Mouse (Mus musculus): Measurements from ENCODE around the gene Zfp609. TPM values are rescaled to one million over a fixed set of nuclear protein-coding genes. Genes with fewer than 3 reads are reported as not detected.

Zfp609 gene
- polyA plus RNA-seq, 1 experiment from 2014 or later, result 5.6 TPM

DNA sequence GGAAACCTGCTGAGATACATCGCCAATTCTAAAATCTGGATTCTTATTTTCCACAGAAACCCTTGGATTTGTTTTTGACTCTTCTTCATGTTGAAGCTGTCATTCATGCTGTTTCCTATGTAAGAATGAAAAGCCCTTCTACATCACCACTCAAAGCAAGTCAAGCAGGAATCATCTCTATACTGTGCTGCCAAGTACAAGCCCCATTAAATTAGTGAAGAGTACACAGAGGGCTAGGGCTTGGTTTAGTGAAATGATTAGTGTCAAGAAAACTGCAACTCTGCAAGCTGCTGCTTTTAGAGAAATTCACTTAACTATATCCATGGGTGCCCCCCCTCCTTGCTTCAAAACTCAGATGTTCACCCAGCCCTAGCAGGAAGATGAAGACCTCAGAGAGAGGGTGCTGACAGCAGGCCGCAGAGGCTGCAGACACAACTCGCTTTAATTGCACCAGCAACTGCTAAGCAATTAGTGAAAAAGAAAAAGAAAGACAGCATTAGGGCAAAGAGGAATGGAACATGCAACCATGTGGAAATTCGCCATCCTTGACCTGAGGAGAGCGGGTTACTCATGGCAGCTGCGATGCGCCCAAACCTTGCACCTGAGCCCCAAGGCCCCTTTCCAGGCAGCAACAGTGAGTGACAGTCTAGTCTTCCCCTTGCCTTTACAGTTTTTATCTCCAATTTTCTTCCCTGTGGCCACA lies 71.5 kb downstream of the Zfp609 start:
- WGBS, result 90% methylated on average over 7 of the region's 7 CpGs
- Histone ChIP-seq H3K4me1 (replicated peaks) (no peaks in the 10 kb centered on the region), H3K9ac (no peak overlapping the region), H3K9me3 (no peaks in the 10 kb centered on the region), H3K4me2 (replicated peaks) (no peak overlapping the region), H3K4me3 (replicated peaks) (no peak overlapping the region), H3K27me3 (replicated peaks) (no peaks in the 10 kb centered on the region), H3K27ac (no peak overlapping the region), H3K36me3 (no peaks in the 10 kb centered on the region)
- ATAC-seq, result no peak

DNA sequence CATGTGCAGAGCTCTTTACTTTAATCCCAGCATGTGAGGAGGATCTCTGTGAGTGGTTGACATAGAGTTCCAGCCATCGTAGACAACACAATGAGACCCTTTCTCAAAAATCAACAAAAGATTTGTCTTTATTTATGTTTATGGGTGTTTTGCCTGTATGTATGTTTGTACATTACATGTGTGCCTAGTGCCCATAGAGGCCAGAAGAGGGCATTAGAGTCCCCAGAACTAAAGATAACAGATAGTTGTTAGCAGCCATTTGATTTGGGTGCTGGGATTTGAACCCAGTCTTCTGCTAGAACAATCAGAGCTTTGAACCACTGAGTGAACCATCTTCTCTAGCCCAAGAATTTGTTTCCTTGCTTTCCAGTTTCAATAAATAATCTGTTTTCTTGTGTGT lies 72.2 kb downstream of the Zfp609 start:
- Histone ChIP-seq H3K4me3 (replicated peaks) (no peak overlapping the region), H3K27me3 (replicated peaks) (no peaks in the 10 kb centered on the region), H3K4me2 (replicated peaks) (no peak overlapping the region), H3K9me3 (no peaks in the 10 kb centered on the region), H3K9ac (no peak overlapping the region), H3K36me3 (no peaks in the 10 kb centered on the region), H3K27ac (no peak overlapping the region), H3K4me1 (replicated peaks) (no peaks in the 10 kb centered on the region)
- WGBS, result 84% methylated on average over 1 of the region's 1 CpGs
- no peak for ATAC-seq

DNA sequence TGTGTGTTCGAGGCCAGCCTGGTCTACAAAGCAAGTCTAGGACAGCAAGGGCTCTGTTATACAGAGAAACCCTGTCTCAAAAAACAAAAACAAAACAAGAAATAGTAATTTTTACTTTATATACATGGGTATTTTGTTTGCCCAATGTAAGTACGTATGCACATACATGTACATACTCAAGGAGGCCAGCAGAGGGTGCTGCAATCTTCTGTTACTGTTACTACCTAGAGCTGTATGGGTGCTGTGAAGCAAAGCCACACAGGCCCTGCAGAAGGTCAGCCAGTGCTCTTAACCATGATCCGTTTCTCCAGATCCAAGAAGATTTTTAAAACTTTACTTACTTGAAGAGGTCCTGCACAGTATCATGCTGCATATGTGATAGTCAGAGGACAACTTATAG lies 74.7 kb downstream of the Zfp609 start:
- Histone ChIP-seq H3K27ac (no peak overlapping the region), H3K4me3 (replicated peaks) (no peak overlapping the region), H3K9ac (no peak overlapping the region), H3K27me3 (replicated peaks) (no peaks in the 10 kb centered on the region), H3K4me1 (replicated peaks) (no peaks in the 10 kb centered on the region), H3K36me3 (no peaks in the 10 kb centered on the region), H3K9me3 (no peaks in the 10 kb centered on the region), H3K4me2 (replicated peaks) (no peak overlapping the region)
- no peak for ATAC-seq
- 95% methylated on average over 3 of the region's 3 CpGs for whole genome bisulfite sequencing

DNA sequence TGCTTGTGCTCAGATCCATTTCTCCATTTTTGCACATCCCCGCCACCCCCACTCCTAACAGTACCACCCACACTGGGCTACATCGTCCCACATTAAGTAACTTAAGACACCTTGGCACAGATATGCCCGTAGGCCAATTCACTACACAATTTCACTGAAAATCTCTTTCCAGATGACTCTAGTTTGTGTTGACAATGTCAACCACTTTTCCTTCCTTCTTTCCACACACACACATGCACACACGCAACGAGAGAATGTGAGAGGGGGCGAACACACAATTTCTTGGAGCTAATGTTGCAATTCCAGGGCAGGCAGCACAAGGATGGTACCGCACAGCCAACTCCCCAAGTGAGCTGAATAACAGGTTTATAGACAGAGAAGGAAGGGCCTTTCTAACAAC lies 75.5 kb downstream of the Zfp609 start:
- no peaks in the 10 kb centered on the region for H3K27me3 ChIP-seq (replicated peaks)
- no peaks in the 10 kb centered on the region for H3K9me3 ChIP-seq
- ATAC-seq, result no peak
- no peaks in the 10 kb centered on the region for H3K4me1 ChIP-seq (replicated peaks)
- H3K9ac ChIP-seq, result no peak overlapping the region
- 97% methylated on average over 7 of the region's 7 CpGs for WGBS
- no peak overlapping the region for H3K4me3 ChIP-seq (replicated peaks)
- H3K4me2 ChIP-seq (replicated peaks), result no peak overlapping the region
- no peak overlapping the region for H3K27ac ChIP-seq
- H3K36me3 ChIP-seq, result no peaks in the 10 kb centered on the region

DNA sequence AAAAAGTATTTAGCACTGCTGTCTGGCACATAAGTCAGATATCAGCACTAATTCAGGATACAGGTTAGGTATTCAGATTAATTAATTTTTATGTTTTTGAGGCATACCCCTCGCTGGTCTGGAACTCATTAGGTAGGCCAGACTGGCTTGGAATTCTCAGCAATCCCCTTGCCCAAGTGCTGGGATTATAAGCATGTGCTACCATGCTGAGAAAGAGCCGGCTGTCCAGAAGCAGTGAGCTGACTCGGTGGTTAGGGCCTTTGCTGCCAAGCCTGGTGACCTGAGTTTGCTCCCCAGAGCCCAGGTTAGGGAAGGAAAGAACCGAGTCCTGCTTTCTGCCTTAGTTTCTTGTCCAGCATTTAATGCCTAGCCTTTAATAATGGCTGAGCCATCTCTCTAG lies 79.3 kb downstream of the Zfp609 start:
- no peaks in the 10 kb centered on the region for H3K27me3 ChIP-seq (replicated peaks)
- no peaks in the 10 kb centered on the region for H3K9me3 ChIP-seq
- ATAC-seq, result no peak
- H3K4me1 ChIP-seq (replicated peaks), result peaks cover 8% of the 10 kb centered on the region
- H3K4me2 ChIP-seq (replicated peaks), result no peak overlapping the region
- H3K9ac ChIP-seq, result no peak overlapping the region
- no peak overlapping the region for H3K27ac ChIP-seq
- no peak overlapping the region for H3K4me3 ChIP-seq (replicated peaks)
- H3K36me3 ChIP-seq, result no peaks in the 10 kb centered on the region
- 79% methylated on average over 4 of the region's 4 CpGs for WGBS

DNA sequence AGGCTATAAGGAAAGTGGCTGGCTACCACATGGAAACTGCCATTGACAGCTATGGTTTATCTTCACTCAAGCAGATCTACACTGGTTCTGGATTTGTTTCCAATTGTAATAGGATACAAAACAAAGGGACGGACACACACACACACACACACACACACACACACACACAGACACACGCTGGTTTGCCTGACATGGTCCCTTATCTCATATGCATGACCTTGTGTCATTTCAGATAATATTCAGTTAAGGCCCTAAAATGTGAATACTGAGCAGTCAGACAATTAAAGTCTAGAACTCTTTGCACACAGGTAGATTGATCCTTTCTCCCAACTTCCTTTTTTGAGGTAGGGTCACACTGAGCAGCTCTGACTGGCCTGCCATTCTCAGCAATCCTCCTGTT lies 80.9 kb downstream of the Zfp609 start:
- Histone ChIP-seq H3K27me3 (replicated peaks) (no peaks in the 10 kb centered on the region), H3K9me3 (no peaks in the 10 kb centered on the region), H3K27ac (no peak overlapping the region), H3K4me3 (replicated peaks) (no peak overlapping the region), H3K9ac (no peak overlapping the region), H3K4me1 (replicated peaks) (peaks cover 8% of the 10 kb centered on the region), H3K4me2 (replicated peaks) (no peak overlapping the region), H3K36me3 (no peaks in the 10 kb centered on the region)
- 84% methylated on average over 2 of the region's 2 CpGs for WGBS
- ATAC-seq, result no peak

DNA sequence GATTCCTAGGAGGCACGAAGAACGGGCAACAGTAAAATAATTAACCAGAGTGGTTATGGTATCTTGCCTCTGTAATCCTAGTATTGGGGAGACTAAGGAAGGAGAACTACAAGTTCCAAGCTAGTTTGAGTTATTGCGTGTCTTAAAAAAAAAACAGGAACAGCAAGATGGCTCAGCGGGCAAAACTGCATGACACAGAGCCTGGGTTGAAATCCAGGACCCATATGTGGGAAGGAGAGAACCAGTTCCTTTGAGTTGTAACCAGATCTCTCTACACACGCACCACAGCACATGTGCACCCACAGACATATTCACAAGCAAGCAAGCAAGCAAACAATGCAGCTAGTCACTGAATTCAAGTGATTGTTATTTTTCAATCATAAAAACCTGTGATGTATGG lies 81.9 kb downstream of the Zfp609 start:
- Histone ChIP-seq H3K4me1 (replicated peaks) (peaks cover 8% of the 10 kb centered on the region), H3K27ac (no peak overlapping the region), H3K9ac (no peak overlapping the region), H3K27me3 (replicated peaks) (no peaks in the 10 kb centered on the region), H3K36me3 (no peaks in the 10 kb centered on the region), H3K9me3 (no peaks in the 10 kb centered on the region), H3K4me3 (replicated peaks) (no peak overlapping the region), H3K4me2 (replicated peaks) (no peak overlapping the region)
- 70% methylated on average over 5 of the region's 5 CpGs for WGBS
- ATAC-seq, result no peak

DNA sequence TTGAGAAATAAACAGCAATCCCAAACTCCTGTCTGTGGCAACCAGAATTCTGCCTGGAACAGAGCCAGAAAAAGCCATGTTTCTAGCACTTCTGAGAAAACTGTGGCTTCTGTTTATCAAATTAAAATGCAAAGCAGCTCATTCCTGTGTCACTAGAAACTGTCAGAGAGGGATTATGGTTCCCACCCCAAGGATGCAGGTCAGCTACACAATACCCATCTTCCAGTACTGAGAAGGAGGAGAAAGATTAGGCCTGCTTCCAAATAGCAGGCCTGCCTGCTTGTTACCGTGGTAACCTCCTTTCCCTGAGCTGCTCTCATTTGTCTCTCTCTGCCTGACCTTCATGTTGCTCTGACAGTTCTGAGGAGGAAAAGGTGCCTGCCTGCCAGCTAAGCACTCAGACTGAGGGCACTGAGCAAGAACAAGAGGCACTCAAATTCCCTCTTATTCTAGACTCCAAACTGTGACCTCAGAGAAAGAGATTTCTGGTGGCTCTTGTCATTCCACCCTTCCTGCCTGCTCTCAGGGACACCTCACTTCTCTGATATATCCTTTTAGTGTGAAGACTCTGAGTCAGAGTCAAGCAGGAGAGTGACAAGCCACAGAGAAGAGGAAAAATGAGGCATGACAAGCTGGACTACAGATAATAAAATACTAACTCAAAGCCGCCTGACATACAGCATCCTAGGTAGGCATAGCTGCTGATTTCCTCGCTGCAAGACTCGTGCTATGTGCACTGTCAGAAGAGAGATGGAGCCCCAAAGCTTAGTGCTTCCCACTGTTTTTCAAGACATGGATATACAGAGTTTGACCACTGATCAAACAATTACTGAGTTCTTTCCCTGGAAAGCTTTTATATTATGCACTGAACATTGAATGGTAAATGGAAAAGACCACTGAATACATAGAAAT lies 82.9 kb downstream of the Zfp609 start:
- ATAC-seq, result peak; percentile 51
- 26% methylated on average over 4 of the region's 4 CpGs for WGBS
- Histone ChIP-seq H3K4me2 (replicated peaks) (no peak overlapping the region), H3K36me3 (no peaks in the 10 kb centered on the region), H3K4me1 (replicated peaks) (peaks cover 8% of the 10 kb centered on the region), H3K27me3 (replicated peaks) (no peaks in the 10 kb centered on the region), H3K27ac (peak overlapping the region; percentile 54; the same call in 1 of the 2 replicates), H3K9me3 (no peaks in the 10 kb centered on the region), H3K4me3 (replicated peaks) (no peak overlapping the region), H3K9ac (no peak overlapping the region)

DNA sequence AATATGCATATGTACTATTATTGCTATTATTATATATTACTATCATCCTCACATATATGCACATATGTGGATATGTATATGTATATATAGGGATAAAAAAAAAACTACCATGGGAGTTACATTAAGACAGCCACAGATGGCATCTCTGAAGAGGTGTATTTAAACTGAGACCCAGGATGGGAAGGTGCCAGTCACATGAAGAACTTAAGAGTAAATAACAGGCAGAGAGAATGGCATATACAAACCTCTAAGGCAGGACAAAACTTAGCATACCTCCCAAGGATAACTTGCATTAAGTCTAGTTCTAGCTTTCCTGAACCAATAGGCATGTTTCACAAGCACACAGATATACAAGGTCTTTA lies 83.6 kb downstream of the Zfp609 start:
- no peak for ATAC-seq
- Histone ChIP-seq H3K9ac (no peak overlapping the region), H3K9me3 (no peaks in the 10 kb centered on the region), H3K36me3 (no peaks in the 10 kb centered on the region), H3K27ac (no peak overlapping the region), H3K4me3 (replicated peaks) (no peak overlapping the region), H3K27me3 (replicated peaks) (no peaks in the 10 kb centered on the region), H3K4me1 (replicated peaks) (peaks cover 8% of the 10 kb centered on the region), H3K4me2 (replicated peaks) (no peak overlapping the region)

DNA sequence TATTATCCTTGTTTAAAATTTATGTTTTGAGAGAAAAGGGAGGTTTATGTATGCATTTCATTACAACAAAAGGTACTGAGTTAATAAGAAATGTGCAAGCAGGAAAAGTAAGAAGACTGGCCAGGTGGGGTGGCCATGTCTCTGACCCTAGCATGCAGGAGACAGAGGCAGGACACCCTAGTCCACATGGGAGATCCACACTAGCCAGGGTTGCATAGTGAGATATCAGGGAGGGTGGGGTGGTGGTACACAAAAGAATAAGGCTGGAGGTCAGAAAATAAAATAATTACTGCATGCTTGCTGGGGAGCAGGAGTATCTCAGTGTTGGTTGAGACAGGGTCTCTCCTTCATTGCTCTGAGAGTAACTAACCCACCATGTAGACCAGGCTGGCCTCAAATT lies 84.0 kb downstream of the Zfp609 start:
- no peak overlapping the region for H3K9ac ChIP-seq
- no peaks in the 10 kb centered on the region for H3K36me3 ChIP-seq
- H3K4me2 ChIP-seq (replicated peaks), result no peak overlapping the region
- H3K27me3 ChIP-seq (replicated peaks), result no peaks in the 10 kb centered on the region
- H3K4me3 ChIP-seq (replicated peaks), result no peak overlapping the region
- H3K27ac ChIP-seq, result no peak overlapping the region
- no peak for ATAC-seq
- H3K9me3 ChIP-seq, result no peaks in the 10 kb centered on the region
- peaks cover 8% of the 10 kb centered on the region for H3K4me1 ChIP-seq (replicated peaks)

DNA sequence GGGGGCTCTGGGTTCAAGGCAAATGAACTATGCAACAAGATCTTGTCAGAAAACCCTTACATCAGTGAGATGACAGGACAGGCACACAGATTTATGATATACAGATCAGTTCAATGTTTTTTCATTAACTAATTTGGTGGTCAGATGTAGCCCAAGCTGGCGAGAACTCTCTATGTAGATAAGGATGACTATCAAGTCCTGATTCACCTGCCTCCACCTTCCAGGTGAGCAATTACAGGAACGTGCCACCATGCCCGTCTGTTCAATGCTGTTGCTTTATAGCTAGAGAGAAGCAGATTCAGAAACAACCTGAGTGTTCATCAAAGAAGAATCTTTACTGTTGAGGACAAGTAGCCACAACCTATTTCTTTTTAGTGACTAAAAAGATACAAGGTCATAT lies 84.6 kb downstream of the Zfp609 start:
- no peak overlapping the region for H3K4me2 ChIP-seq (replicated peaks)
- 82% methylated on average over 3 of the region's 3 CpGs for WGBS
- H3K27ac ChIP-seq, result no peak overlapping the region
- ATAC-seq, result no peak
- H3K4me1 ChIP-seq (replicated peaks), result peaks cover 8% of the 10 kb centered on the region
- H3K4me3 ChIP-seq (replicated peaks), result no peak overlapping the region
- H3K9ac ChIP-seq, result no peak overlapping the region
- H3K9me3 ChIP-seq, result no peaks in the 10 kb centered on the region
- no peaks in the 10 kb centered on the region for H3K27me3 ChIP-seq (replicated peaks)
- H3K36me3 ChIP-seq, result no peaks in the 10 kb centered on the region

DNA sequence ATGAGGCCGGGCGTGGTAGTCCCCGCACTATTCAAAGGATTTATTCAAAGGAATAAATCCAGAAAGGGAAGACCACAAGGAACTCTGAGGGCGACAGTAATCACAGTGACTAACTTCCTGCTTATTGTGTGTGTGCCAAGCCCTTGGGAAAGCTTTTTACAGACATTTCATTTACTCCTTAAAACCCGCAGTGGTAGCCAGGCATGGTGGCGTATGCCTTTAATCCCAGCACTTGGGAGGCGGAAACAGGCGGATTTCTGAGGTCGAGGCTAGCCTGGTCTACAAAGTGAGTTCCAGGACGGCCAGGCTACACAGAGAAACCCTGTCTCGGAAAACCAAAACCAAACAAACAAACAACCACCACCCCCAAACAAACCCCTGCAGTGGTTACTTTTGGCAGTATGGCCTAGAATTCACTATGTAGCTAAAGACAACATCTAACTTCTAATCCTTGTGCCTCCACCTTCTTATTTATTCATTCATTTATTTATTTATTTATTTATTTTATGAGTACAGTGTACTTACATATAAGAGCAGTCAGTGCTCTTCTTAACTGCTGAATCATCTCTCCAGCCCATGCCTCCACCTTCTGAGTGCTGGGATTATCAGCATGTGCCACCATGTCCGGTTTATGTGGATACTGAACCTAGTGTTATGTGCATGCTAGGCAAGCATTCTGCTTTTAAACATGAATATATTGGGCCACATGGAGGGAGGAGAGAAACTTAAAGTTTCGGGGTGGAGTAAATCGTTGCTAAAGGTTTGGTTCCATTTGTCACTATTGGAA lies 86.1 kb downstream of the Zfp609 start:
- Histone ChIP-seq H3K36me3 (no peaks in the 10 kb centered on the region), H3K4me3 (replicated peaks) (no peak overlapping the region), H3K9me3 (no peaks in the 10 kb centered on the region), H3K9ac (no peak overlapping the region), H3K4me2 (replicated peaks) (no peak overlapping the region), H3K27me3 (replicated peaks) (no peaks in the 10 kb centered on the region), H3K4me1 (replicated peaks) (peaks cover 8% of the 10 kb centered on the region), H3K27ac (no peak overlapping the region)
- ATAC-seq, result no peak
- 94% methylated on average over 14 of the region's 14 CpGs for WGBS

Data from intestine, embryonic 15.5 days (tissue).